Mouse (Mus musculus) lung, embryonic 16.5 days (tissue): ENCODE data around the gene Ifitm10. TPM values are rescaled to one million over a fixed set of nuclear protein-coding genes. Genes with fewer than 3 reads are reported as not detected.

Experiments
- ATAC-seq: fragments of 200-750 bp; cut with Nextera tagmentation; 2 replicates; pipeline ENCODE4 v1.8.0; 2017; ENCODE audit warnings: low read depth, mild to moderate bottlenecking, moderate library complexity
- H3K27ac ChIP-seq: fragments of 300-500 bp; sonication (generic); 2 replicates; pipeline ENCODE4 v1.5.1; 2014; ENCODE audit warnings: mild to moderate bottlenecking, control low read depth, low read length
- H3K27me3 ChIP-seq: fragments of 300-500 bp; sonication (generic); 2 replicates; pipeline ENCODE4 v1.6.1; 2014; ENCODE audit warnings: low read depth, low read length, mixed read lengths; ENCODE audit not compliant: control insufficient read depth, insufficient read depth
- H3K36me3 ChIP-seq: fragments of 300-500 bp; sonication (generic); 2 replicates; pipeline ENCODE4 v1.6.1; 2014; ENCODE audit warnings: low read length; ENCODE audit not compliant: control insufficient read depth, insufficient read depth
- H3K4me1 ChIP-seq: fragments of 300-500 bp; sonication (generic); replicated peaks from 2 replicates; pipeline ENCODE4 v1.6.1; 2014; ENCODE audit warnings: low read length, mixed read lengths; ENCODE audit not compliant: control insufficient read depth, insufficient read depth
- H3K4me2 ChIP-seq: fragments of 300-500 bp; sonication (generic); 2 replicates; pipeline ENCODE4 v1.6.1; 2014; ENCODE audit warnings: low read depth, low read length, control low read depth
- H3K4me3 ChIP-seq: fragments of 300-500 bp; sonication (generic); 2 replicates; pipeline ENCODE4 v1.5.1; 2014; ENCODE audit warnings: mild to moderate bottlenecking, low read length, control low read depth
- H3K9ac ChIP-seq: fragments of 300-500 bp; sonication (generic); 2 replicates; pipeline ENCODE4 v1.6.1; 2014; ENCODE audit warnings: low read length, control low read depth
- H3K9me3 ChIP-seq: fragments of 300-500 bp; sonication (generic); 2 replicates; pipeline ENCODE4 v1.6.1; 2016; ENCODE audit warnings: low read length; ENCODE audit not compliant: control insufficient read depth
- WGBS: fragments of 180-500 bp; shearing (Covaris S2); extraction: QIAGEN DNeasy Blood & Tissue Kit; methylation state at CpG from one replicate; pipeline ENCODE4 v1.1.7; 2014; 5-methylcytosine and 5-hydroxymethylcytosine counted together
- polyA plus RNA-seq: library from polyadenylated mRNA; unstranded; fragments of >200 nt; fragmentation: Nextera tagmentation; extraction: Ambion mirVana; gene quantifications from 2 replicates; pipeline ENCODE4 v1.2.1, GENCODE M21; 2015

Gene Ifitm10
- polyA plus RNA-seq, 1 experiment from 2014 or later, result 7.5 TPM

- no peak overlapping the region for H3K4me3 ChIP-seq
- H3K9ac ChIP-seq, result no peak overlapping the region
- 84% methylated on average over 5 of the region's 5 CpGs for WGBS
- H3K4me2 ChIP-seq, result no peak overlapping the region
- peaks cover 13% of the 10 kb centered on the region for H3K4me1 ChIP-seq
- peaks cover 31% of the 10 kb centered on the region for H3K27me3 ChIP-seq
- no peak for ATAC-seq
- H3K9me3 ChIP-seq, result no peaks in the 10 kb centered on the region
- H3K36me3 ChIP-seq, result peaks cover 31% of the 10 kb centered on the region
- H3K27ac ChIP-seq, result no peak overlapping the region
These were observed 961 bp upstream of the Ifitm10 start for GRCm38 (mm10) chr7:142374413-142375015.

GRCm38 (mm10) chr7:142373039-142373438, 514 bp downstream of the Ifitm10 start:
- Histone ChIP-seq H3K4me2 (no peak overlapping the region), H3K9ac (no peak overlapping the region), H3K9me3 (no peaks in the 10 kb centered on the region), H3K4me3 (no peak overlapping the region), H3K4me1 (peaks cover 13% of the 10 kb centered on the region), H3K27ac (no peak overlapping the region), H3K27me3 (peaks cover 31% of the 10 kb centered on the region), H3K36me3 (peaks cover 21% of the 10 kb centered on the region)
- no peak for ATAC-seq
- 69% methylated on average over 5 of the region's 5 CpGs for WGBS

GRCm38 (mm10) chr7:142371768-142372661, 1.5 kb downstream of the Ifitm10 start:
- peaks cover 13% of the 10 kb centered on the region for H3K4me1 ChIP-seq
- ATAC-seq, result peak; percentile 59
- H3K9me3 ChIP-seq, result no peaks in the 10 kb centered on the region
- H3K4me2 ChIP-seq, result peak overlapping the region; percentile 79
- 2% methylated on average over 51 of the region's 64 CpGs for WGBS
- no peak overlapping the region for H3K27ac ChIP-seq
- H3K9ac ChIP-seq, result peak overlapping the region; percentile 59
- peaks cover 31% of the 10 kb centered on the region for H3K27me3 ChIP-seq
- peak overlapping the region; percentile 54 for H3K4me3 ChIP-seq
- peaks cover 15% of the 10 kb centered on the region for H3K36me3 ChIP-seq

GRCm38 (mm10) chr7:142371398-142371767, 2.2 kb downstream of the Ifitm10 start:
- Histone ChIP-seq H3K4me3 (peak overlapping the region; percentile 54), H3K27ac (no peak overlapping the region), H3K4me1 (peaks cover 13% of the 10 kb centered on the region), H3K9ac (peak overlapping the region; percentile 59), H3K27me3 (peaks cover 31% of the 10 kb centered on the region), H3K9me3 (no peaks in the 10 kb centered on the region), H3K4me2 (peak overlapping the region; percentile 79), H3K36me3 (peaks cover 9% of the 10 kb centered on the region)
- 23% methylated on average over 11 of the region's 11 CpGs for WGBS
- no peak for ATAC-seq

- no peak overlapping the region for H3K4me3 ChIP-seq
- H3K9me3 ChIP-seq, result no peaks in the 10 kb centered on the region
- H3K27me3 ChIP-seq, result peaks cover 31% of the 10 kb centered on the region
- WGBS, result 76% methylated on average over 18 of the region's 18 CpGs
- peaks cover 13% of the 10 kb centered on the region for H3K4me1 ChIP-seq
- 0 out of 2 replicates have a peak overlapping the region, but pooled peaks have one; percentile 4 for H3K9ac ChIP-seq
- peak overlapping the region; percentile 79; the same call in 1 of the 2 replicates for H3K4me2 ChIP-seq
- no peak for ATAC-seq
- no peak overlapping the region for H3K27ac ChIP-seq
- peaks cover 4% of the 10 kb centered on the region for H3K36me3 ChIP-seq
These were observed 2.6 kb downstream of the Ifitm10 start for GRCm38 (mm10) chr7:142370937-142371336.

- Histone ChIP-seq H3K4me2 (no peak overlapping the region), H3K9ac (no peak overlapping the region), H3K36me3 (no peaks in the 10 kb centered on the region), H3K4me3 (no peak overlapping the region), H3K4me1 (peaks cover 13% of the 10 kb centered on the region), H3K27ac (no peak overlapping the region), H3K9me3 (no peaks in the 10 kb centered on the region), H3K27me3 (peaks cover 31% of the 10 kb centered on the region)
- no peak for ATAC-seq
- whole genome bisulfite sequencing, result 45% methylated on average over 6 of the region's 6 CpGs
These were observed 3.7 kb downstream of the Ifitm10 start for GRCm38 (mm10) chr7:142369820-142370219.

- WGBS, result 83% methylated on average over 2 of the region's 2 CpGs
- no peak for ATAC-seq
- no peak overlapping the region for H3K27ac ChIP-seq
- no peak overlapping the region for H3K4me2 ChIP-seq
- H3K9ac ChIP-seq, result no peak overlapping the region
- no peaks in the 10 kb centered on the region for H3K36me3 ChIP-seq
- no peak overlapping the region for H3K4me3 ChIP-seq
- peaks cover 13% of the 10 kb centered on the region for H3K4me1 ChIP-seq
- peaks cover 31% of the 10 kb centered on the region for H3K27me3 ChIP-seq
- no peaks in the 10 kb centered on the region for H3K9me3 ChIP-seq
These were observed 4.7 kb downstream of the Ifitm10 start for GRCm38 (mm10) chr7:142368856-142369255.

DNA sequence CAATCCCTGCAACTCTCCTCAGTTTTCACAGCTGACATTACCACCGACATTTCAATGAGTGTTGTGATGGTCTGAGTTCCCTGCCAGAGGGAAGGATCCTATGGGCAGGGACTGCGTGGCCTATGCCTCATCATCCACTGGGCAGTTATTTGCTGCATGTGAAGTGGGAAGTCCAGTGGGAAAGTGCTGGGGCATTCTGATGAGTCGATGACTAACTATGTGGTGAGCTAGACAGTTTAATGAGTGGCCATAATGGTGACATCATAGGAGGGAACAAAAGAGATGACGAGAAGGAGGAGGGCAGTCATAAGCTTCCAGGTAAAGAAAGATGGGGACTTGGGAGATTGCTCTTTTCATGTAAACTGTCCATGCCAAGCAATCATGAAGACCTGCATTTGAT, 10.4 kb downstream of the Ifitm10 start:
- no peak for ATAC-seq
- H3K9me3 ChIP-seq, result no peaks in the 10 kb centered on the region
- H3K4me2 ChIP-seq, result no peak overlapping the region
- H3K4me1 ChIP-seq, result no peaks in the 10 kb centered on the region
- 63% methylated on average over 4 of the region's 4 CpGs for WGBS
- H3K36me3 ChIP-seq, result no peaks in the 10 kb centered on the region
- no peak overlapping the region for H3K4me3 ChIP-seq
- no peak overlapping the region for H3K27ac ChIP-seq
- no peak overlapping the region for H3K9ac ChIP-seq
- no peaks in the 10 kb centered on the region for H3K27me3 ChIP-seq

DNA sequence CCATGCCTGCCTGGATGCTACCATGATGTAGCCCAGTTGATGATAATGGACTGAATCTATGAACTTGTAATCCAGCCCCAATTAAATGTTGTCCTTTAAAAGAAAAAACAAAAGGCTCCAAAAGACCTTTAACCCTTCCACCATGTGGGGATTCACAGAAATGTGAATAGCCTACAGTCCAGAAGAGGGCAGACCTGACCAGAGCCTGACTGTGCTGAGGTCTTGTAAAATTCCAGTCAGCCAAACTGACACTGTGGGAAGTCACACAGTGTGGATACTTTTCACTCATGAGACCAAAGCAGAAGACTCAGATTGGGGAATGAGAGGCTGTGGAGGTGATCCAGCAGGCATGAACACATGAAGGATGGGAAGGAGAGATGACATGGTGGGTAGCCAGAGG, 12.8 kb downstream of the Ifitm10 start:
- Histone ChIP-seq H3K9ac (no peak overlapping the region), H3K4me2 (no peak overlapping the region), H3K4me1 (no peaks in the 10 kb centered on the region), H3K27me3 (no peaks in the 10 kb centered on the region), H3K9me3 (no peaks in the 10 kb centered on the region), H3K36me3 (no peaks in the 10 kb centered on the region), H3K4me3 (no peak overlapping the region), H3K27ac (no peak overlapping the region)
- ATAC-seq, result no peak
